Mouse (Mus musculus) macrophage (primary cell): ENCODE measurements around the gene Celf1. TPM values are rescaled to one million over a fixed set of nuclear protein-coding genes. Genes with fewer than 3 reads are reported as not detected.
"Not testable (repeated sequence)": the region's sequence is repeated elsewhere in the genome, so short reads cannot be mapped to it uniquely, and the experiment has no call there.

Experiments used
- H3K27ac ChIP-seq: fragments of 350-480 bp; formaldehyde crosslinking; 2 replicates; pipeline ENCODE4 v1.9.0; 2021
- H3K36me3 ChIP-seq: fragments of 350-480 bp; formaldehyde crosslinking; 2 replicates; pipeline ENCODE4 v1.9.0; 2021; ENCODE audit errors: inconsistent target
- H3K4me3 ChIP-seq: fragments of 350-480 bp; formaldehyde crosslinking; 2 replicates; pipeline ENCODE4 v1.9.0; 2021; ENCODE audit errors: inconsistent target
- H3K79me2 ChIP-seq: fragments of 350-480 bp; formaldehyde crosslinking; 2 replicates; pipeline ENCODE4 v1.9.0; 2021; ENCODE audit errors: inconsistent target
- WGBS: methylation state at CpG from one replicate; pipeline ENCODE4 v1.1.7; 2026; ENCODE audit warnings: inconsistent platforms; ENCODE audit not compliant: missing documents; 5-methylcytosine and 5-hydroxymethylcytosine counted together
- polyA plus RNA-seq: library from polyadenylated mRNA; stranded (reverse); fragments of 250-400 nt; gene quantifications from 3 replicates; pipeline ENCODE4 v1.2.4, GENCODE M21; 2018; ENCODE audit warnings: inconsistent platforms
- total RNA-seq, 78 experiments: library from RNA; depleted of rRNA; stranded (reverse); fragments of 250-400 nt; gene quantifications; 1 replicate in 9 of 78; 2 replicates in 24 of 78; 3 replicates in 43 of 78; 4 replicates in 2 of 78; pipeline ENCODE4 v1.2.4; 2018; ENCODE audit warnings: inconsistent platforms in 56 of 78

Gene Celf1
- total RNA-seq (2018; cell fraction: chromatin; rRNA removed) = 100 to 1,000 TPM; 117 to 284 (median 186) TPM
- total RNA-seq (2018; cell fraction: cytosol; rRNA removed) = 10 to 100 TPM; 29.8 to 46.3 (median 40.2) TPM
- total RNA-seq (2018; cell fraction: nucleus; rRNA removed) = 100 to 1,000 TPM; 100 to 241 (median 155) TPM
- polyA plus RNA-seq = 34.7 to 38.9 TPM (median 36.7 TPM) in 3 replicates

DNA sequence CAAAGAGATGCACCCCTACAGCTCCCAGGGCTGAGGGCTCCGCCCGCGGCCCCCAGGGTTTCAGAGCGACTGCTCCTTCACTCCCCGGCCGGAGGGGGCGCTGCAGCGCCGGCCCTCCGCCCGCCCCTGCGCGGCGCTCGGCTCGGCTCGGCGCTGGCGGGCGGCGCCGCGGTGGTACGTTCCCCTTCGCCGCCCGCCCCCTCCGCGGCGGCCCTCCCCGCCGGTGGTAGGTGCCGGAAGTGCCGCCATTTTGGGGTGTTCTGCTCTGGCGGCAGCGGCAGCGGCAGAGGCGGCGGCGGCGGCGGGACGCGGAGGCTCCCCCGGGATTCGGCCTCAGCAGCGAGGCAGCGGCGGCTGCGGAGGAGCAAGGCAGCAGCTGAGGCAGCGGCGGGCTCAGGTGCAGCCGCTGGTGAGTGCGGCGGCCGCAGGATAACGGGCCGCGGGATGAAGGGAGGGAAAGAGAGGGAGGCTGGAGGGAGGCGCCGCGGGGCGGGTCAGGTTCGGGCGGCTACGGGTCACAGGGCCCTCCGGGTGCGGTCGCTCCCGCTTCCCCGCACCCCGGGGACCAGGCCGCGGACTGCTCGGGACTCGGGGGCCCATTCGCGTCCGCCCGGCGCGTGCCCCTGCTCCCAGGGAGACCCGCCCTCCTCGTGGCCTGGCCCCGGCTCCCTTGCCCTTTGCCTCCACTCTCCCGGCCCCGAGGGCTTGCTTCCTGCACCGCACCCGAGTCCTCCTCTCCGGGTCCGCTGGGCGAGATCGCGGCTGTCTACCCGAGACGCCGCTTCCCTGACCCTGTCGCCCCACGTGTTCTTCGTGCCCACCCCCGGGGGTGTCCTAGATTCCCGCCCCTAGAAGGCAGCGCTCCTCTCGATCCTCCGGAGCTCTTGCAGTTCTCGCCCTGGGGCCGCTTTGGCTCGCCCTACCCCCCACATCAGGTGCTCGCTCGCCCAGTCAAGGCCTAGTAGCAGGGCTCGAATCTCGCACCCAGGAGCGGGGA lies at the start of gene Celf1:
TSS of gene Celf1 (plus strand) at position 150 of the 997 bp plus-strand sequence.
- under 1% methylated on average over 102 of the region's 113 CpGs for WGBS
- no peaks in the 10 kb centered on the region for H3K36me3 ChIP-seq
- H3K27ac ChIP-seq = peak within 1 kb of the TSS; percentile 66
- H3K4me3 ChIP-seq = peak within 1 kb of the TSS; percentile 74
- H3K79me2 ChIP-seq = peaks cover 48% of the 10 kb centered on the region

DNA sequence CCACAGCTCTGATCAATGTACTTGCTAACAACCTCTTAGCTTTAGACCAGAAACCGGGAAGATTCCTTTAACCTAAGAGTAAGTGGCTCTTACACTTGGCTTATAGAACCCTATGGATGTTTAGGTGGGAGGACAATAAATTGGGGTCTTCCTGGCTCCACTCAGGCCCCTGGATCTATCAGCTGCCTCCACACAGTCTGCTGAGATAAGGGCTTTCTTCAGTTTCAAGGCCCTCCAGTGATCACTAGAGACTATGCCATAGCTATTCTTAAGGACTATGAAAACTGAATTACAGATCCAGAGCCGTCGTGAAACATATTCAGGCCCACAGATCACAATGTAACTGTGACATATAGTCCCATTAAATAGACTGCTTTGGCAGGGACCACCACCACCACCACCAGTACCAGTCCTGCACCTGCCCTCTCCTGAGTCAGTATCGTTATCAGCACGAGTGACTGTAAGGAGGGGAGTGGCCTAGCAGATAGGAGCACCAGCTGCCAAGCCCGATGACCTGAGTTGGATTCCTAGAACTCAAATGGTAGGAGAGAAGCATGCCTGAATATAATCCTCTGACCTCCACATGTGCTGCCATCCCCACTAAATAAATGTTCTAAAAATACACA lies 46.4 kb upstream of the Celf1 start:
- Histone ChIP-seq H3K36me3 (peaks cover 31% of the 10 kb centered on the region), H3K79me2 (no peaks in the 10 kb centered on the region), H3K27ac (no peak overlapping the region), H3K4me3 (no peak overlapping the region)
- 94% methylated on average over 6 of the region's 6 CpGs for WGBS

DNA sequence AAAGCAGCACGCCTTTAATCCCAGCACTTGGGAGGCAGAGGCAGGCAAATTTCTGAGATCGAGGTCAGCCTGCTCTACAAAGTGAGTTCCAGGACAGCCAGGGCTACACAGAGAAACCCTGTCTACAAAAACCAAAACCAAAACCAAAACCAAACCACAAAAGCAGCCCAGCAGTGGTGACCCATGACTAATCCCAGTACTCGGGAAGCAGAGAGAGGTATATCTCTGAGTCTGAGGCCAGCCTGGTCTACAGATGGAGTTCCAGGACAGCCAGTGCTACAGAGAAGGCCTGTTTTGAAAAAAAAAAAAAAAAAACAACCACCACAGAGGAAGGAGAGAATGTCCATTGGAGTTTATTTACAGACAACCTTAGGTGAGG lies 45.9 kb upstream of the Celf1 start:
- not testable (repeated sequence) for H3K79me2 ChIP-seq, H3K27ac ChIP-seq, H3K4me3 ChIP-seq
- 73% methylated on average over 3 of the region's 3 CpGs for WGBS
- peaks cover 36% of the 10 kb centered on the region for H3K36me3 ChIP-seq

DNA sequence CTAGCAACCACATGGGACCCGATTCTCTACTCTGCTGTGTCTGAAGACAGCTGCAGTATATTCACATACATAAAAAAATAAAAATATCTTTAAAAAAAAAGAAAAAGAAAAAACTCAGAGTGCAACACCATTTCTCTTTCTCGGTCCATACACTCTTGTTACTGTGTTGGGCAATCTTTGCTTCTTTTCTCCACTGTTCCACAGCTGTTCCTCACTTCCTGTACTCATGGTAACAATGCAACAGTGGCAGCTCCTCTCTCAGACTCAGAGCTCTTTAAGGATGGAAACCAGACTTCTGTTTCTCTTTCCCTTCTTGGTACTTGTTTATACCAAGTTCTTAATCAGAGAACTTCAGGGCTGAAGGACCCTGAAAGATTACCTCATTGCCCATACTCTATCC lies 36.8 kb upstream of the Celf1 start:
- Histone ChIP-seq H3K27ac (peak overlapping the region; percentile 85), H3K36me3 (peaks cover 25% of the 10 kb centered on the region)

DNA sequence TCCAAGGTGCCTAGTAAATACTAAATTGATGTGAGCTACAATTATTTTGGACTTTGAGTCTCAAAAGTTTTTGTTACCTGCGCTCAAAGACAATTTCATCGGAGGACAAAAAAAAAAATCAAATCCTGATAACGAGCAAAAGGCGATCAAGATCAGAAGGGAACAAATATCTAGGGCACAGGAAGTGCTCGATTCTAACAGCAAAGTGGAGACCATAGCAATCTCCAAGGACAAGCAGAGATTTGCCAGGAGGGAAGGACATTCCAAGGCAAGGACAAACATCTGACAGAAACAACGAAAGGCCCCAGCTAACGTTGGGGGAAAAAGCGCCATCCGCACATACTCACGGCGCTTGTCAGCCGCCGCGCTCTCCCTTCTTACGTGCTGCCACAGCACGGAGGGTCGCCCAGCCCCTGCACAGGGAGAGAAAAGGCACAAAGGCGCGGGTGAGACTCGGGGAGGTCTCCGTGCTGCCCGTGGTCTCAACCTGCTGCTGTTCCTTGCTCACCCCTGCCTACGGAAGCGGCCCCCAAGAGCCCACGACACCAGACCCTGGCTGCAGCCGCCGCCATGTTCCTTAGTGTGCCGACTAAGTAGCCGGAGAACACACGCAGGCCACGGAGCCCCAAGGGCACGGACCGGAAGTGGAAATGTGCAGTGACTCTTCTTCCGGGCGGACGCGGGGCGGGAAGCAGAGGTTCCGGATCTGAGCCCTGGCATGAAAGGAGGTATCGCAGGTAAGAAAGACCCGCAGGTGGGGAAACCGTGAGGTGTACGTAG lies 35.9 kb upstream of the Celf1 start, which contains the start of the genes Kbtbd4 and Ndufs3:
TSS of gene Kbtbd4 (plus strand) at position 665 of the 780 bp plus-strand sequence.
TSS of gene Ndufs3 (minus strand) at position 752 of the 780 bp plus-strand sequence.
- Histone ChIP-seq H3K4me3 (peak within 1 kb of the TSS; percentile 90), H3K79me2 (peaks cover 44% of the 10 kb centered on the region), H3K36me3 (peaks cover 25% of the 10 kb centered on the region), H3K27ac (peak within 1 kb of the TSS; percentile 85)
- WGBS = 3% methylated on average over 33 of the region's 43 CpGs

More for the DNA sequence above, 36.8 kb upstream of the Celf1 start:
- Histone ChIP-seq H3K79me2 (peaks cover 44% of the 10 kb centered on the region), H3K4me3 (peak overlapping the region; percentile 90)
- WGBS = 43% methylated on average over 2 of the region's 2 CpGs

DNA sequence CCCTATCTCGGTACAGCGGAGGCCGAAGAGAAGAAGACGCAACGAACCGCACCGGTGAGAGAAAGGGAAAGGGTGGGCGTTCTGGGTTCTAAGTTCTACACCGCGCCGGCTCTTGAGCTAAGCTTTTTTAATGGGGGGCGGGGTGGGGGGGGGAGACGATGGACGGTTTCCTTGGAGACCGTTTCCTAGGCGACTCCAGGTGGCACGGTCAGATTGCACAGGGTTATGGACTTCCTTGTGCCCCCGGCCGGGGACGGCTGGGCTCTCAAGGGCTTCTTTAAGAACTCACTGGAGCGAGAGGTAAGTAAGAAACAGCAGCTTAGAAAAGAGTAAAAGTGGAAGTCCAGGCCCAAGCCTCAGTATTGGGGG lies 35.3 kb upstream of the Celf1 start:
- peak overlapping the region; percentile 85 for H3K27ac ChIP-seq
- peaks cover 29% of the 10 kb centered on the region for H3K36me3 ChIP-seq
- peak overlapping the region; percentile 90 for H3K4me3 ChIP-seq
- under 1% methylated on average over 19 of the region's 21 CpGs for whole genome bisulfite sequencing
- H3K79me2 ChIP-seq = peaks cover 44% of the 10 kb centered on the region

DNA sequence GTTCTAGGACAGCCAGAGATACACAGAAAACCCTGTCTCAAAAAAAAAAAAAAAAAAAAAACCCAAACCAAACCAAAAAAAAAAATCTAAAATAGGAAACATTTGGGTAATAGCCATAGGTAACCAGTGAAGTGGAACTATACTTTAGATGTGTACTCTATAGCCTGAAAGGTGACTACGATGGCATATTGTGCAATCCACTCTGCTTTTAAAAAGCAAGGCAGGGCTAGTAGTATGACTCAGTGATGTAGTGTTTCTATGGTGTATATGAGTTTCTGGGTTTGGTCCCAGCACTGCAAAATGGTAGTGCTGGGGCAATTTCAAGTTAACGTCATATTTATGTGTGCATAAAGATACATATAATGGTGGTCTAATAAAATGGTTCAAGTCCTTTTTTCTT lies 33.5 kb upstream of the Celf1 start:
- H3K27ac ChIP-seq = no peak overlapping the region
- 70% methylated on average over 2 of the region's 2 CpGs for WGBS
- H3K4me3 ChIP-seq = no peak overlapping the region
- H3K36me3 ChIP-seq = peaks cover 27% of the 10 kb centered on the region
- peaks cover 44% of the 10 kb centered on the region for H3K79me2 ChIP-seq

DNA sequence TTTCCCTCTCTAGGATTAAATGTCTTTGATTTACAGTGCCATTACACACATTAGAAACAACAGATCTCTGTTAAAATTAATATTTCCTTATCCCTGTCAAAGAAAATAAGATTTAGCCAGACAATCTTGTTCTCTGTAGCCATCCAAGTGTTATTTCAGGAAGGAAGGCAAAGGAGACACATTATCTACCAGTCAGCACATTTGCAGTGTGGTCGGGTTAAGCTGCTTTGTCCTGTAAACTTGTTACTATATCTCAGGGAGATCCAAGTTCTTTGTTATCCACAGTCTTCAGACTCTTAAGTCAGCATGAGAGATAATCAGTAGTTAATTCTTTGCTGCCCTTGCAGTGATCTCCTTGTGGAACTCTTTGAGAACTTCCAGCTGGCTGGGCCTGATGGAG lies 29.3 kb upstream of the Celf1 start:
- H3K4me3 ChIP-seq = no peak overlapping the region
- H3K27ac ChIP-seq = no peak overlapping the region
- peaks cover 35% of the 10 kb centered on the region for H3K36me3 ChIP-seq
- H3K79me2 ChIP-seq = peaks cover 56% of the 10 kb centered on the region
- WGBS = 77% methylated on average over 1 of the region's 1 CpGs

DNA sequence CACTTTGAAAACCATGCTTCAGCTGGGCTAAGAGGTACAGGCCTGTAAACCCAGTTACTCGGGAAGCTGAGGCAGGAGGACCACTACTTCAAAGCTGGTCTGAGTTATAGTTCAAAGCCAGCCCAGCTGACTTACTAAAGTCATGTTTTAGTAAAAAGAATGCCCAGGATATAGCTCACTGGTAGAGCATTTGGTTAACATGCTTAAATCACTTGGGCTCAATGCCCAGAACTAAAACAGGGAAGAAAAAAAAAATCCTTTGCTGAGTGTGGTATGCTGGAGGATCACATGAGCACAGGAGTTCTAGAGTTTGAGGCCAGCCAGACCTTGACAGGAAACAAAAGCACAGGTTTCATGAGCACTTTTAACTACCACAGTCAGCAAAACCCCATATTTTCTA lies 28.5 kb upstream of the Celf1 start:
- peaks cover 56% of the 10 kb centered on the region for H3K79me2 ChIP-seq
- no peak overlapping the region for H3K27ac ChIP-seq
- H3K4me3 ChIP-seq = no peak overlapping the region
- H3K36me3 ChIP-seq = peaks cover 35% of the 10 kb centered on the region
- 100% methylated on average over 1 of the region's 1 CpGs for WGBS

DNA sequence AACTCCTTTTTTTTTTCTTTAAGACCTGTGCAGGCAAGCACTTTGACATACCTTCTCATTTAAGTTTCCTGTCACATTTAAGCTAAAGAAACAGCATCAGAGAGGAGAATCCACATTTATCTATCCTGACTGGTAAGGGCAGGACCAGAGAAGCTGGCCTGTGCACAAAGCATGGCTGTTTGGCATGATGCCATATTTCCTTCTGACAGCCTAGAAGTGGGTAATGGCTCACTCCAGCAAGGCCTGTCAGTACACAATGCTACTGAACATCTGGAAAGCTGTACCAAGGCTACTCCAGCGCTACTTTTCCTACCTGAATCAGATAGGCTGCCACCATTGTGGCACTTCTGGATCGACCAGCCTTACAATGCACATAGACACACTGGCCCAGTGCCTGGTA lies 26.5 kb upstream of the Celf1 start:
- Histone ChIP-seq H3K4me3 (no peak overlapping the region), H3K79me2 (peaks cover 60% of the 10 kb centered on the region), H3K27ac (no peak overlapping the region), H3K36me3 (peaks cover 31% of the 10 kb centered on the region)
- WGBS = 100% methylated on average over 2 of the region's 2 CpGs

DNA sequence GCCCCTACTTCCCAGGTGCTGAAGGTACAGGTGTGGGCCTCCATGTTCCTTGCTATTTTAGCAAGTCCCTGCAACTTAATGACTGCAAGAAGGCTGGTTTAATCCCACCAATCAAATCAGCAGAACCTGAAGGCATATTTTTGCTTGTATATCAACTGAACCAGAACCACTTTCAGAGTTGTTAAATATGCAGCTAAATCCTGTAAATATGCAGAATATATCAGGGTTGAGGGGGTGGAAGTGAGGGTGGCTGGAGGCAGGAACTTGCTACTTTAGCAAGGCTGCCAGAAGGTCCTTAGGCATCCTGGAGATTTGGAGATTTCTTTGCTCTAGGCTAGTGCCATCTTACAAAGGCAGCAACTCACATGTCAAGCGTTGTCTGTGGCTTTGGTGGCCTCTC lies 24.7 kb upstream of the Celf1 start:
- no peak overlapping the region for H3K27ac ChIP-seq
- 100% methylated on average over 1 of the region's 1 CpGs for WGBS

DNA sequence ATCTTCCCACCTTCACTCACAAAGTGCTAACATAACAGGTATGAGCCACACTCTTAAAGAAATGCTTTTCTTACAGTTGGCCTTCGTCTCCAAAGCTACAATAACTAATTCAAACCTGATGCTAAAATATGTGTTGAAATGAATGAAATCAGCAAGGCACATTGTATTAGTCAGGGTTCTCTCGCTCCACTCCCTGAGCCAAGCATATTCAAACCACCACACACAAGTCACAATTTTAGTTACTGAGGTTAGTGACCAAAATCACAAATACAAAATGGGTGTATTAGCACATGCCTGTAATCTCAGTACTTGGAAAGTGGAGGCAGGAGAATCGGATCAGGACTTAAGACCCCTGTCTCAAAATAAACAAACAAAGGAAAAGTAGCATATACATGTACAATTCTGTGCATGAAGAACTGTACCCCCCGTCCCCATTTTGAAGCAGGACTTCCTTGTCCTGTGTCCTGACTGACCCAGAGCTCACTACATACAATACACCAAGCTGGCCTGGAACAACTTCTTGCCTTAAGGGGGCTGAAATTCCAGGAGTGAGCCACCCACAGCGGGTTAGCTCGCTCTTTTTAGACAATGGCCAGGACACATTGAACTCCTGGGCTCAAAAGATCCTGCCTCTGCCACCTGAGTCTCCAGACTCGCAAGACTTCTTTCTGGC lies 23.5 kb upstream of the Celf1 start:
- Histone ChIP-seq H3K27ac (peak overlapping the region; percentile 77), H3K79me2 (peaks cover 61% of the 10 kb centered on the region), H3K36me3 (peaks cover 17% of the 10 kb centered on the region; the same call in 1 of the 2 replicates), H3K4me3 (peak overlapping the region; percentile 72)
- 19% methylated on average over 6 of the region's 7 CpGs for WGBS

More for the DNA sequence above, 24.7 kb upstream of the Celf1 start:
- Histone ChIP-seq H3K4me3 (no peak overlapping the region), H3K79me2 (peaks cover 61% of the 10 kb centered on the region), H3K36me3 (peaks cover 17% of the 10 kb centered on the region; the same call in 1 of the 2 replicates)

DNA sequence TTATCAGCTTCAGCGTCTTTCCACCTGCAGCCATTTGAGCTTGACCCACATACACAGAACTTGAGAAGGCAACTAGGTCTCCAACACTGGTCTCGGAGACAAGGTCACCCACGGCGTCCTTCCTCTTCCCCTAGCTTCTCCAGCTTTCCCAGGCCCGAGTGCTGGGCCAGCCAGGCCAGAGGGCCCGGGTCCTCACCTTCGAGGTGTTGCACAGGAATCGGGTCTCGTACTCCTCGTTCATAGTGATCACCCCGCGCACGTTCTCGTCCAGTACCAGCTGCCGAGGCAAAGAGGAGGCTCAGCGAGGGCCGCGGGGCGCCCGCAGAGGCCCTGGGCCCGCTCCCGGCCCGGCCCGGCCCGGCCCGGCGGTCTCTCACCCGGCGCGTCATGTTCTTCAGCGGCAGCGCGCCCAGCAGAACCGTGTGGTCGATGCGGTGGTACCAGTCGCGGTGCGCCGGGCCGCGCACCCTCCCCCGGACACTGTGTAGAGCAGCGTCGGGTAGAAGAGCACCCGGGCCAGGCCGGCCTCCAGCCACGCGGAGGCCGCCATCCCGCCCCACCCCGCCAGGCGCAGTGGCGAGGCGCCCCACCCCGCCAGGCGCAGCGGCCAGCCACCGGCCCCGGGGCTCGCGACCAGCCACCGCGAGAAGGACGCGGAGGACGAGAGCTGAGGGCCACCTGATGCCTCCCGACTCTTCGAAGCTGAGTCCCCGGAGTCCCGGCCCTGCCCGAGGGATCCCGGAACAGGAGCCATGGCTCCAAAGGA lies 22.8 kb upstream of the Celf1 start:
- Histone ChIP-seq H3K79me2 (peaks cover 58% of the 10 kb centered on the region), H3K4me3 (peak overlapping the region; percentile 72), H3K36me3 (peaks cover 16% of the 10 kb centered on the region; the same call in 1 of the 2 replicates), H3K27ac (peak overlapping the region; percentile 77)
- 2% methylated on average over 70 of the region's 73 CpGs for WGBS
